Mouse (Mus musculus): ENCODE results near the gene 1700001J03Rik. TPM values are rescaled to one million over a fixed set of nuclear protein-coding genes. Genes with fewer than 3 reads are reported as not detected.
"Not testable (repeated sequence)": the region's sequence is repeated elsewhere in the genome, so short reads cannot be mapped to it uniquely, and the experiment has no call there.

The 1700001J03Rik gene
- polyA plus RNA-seq, 1 experiment: not detected

DNA sequence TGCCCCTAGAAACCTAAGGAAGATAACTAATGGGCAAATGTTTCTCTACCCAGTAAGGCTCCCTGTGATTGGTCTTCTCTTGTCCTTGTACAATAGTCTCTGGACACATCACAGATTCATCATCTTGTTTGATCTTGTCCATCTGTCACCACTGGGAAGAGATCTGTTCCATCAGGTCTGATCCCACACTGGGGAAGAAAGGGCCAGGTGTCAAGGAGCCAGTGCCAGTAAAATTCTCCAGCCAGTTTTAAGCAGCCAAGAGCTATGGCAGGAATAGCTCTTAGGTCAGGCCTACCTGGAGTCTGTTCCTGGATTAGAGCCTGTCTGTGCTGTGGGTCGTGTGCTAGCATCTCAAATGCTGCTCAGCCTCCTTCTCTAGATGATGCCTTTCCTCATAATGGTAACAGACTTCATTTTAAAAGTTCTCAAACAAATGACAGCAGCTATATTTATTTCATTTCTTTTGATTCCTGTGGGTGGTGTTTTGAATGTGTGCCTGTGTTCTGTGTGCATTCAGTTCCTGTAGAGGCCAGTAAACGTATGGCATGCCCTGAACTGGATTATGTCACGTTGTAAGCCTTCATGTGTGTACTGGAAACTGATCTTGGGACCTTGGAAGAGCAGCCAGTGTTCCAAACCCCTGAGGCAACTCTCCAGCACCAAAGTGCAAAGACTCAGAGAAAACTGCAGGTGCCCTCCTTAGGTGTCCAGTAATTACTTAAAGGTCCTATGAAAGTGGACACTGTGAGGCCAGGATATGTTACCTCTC is 5.6 kb upstream of the 1700001J03Rik start:
- TF ChIP-seq TAL1 (IDR thresholded peaks at IDR 0.05; ENCODE audit: low read length) (no peak), GATA1 (IDR thresholded peaks at IDR 0.05; ENCODE audit: low read length) (no peak)

DNA sequence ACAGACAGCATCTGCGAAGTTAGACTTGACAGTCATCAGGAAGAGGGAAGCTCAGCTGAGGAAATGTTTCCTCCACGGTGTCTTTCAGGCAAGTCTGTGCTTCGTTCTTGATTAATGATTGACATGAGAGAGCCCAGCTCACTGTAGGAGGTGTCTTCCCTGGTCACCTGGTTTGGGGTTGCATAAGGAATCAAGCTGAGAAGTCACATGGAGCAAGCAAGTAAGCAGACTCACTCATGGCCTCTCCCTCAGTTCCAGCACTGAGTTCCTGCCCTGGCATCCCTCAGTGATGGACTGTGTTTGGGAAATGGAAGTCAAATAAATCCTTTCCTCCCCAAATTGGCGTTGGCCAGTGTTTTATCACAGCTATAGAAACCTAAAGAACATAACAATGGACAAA is 5.0 kb upstream of the 1700001J03Rik start:
- Histone ChIP-seq H3K27me3 (ENCODE audit: control insufficient read depth) (no peaks in the 10 kb centered on the region), H3K36me3 (ENCODE audit: control insufficient read depth) (no peaks in the 10 kb centered on the region), H3K4me3 (replicated peaks) (no peak overlapping the region), H3K4me1 (ENCODE audit: control insufficient read depth) (no peaks in the 10 kb centered on the region), H3K9me3 (ENCODE audit: control insufficient read depth, low read length) (no peaks in the 10 kb centered on the region)
- no peak for TF ChIP-seq GATA1 (IDR thresholded peaks at IDR 0.05; ENCODE audit: low read length)
- no peak for TF ChIP-seq TAL1 (IDR thresholded peaks at IDR 0.05; ENCODE audit: low read length)

More for the DNA sequence above, 5.6 kb upstream of the 1700001J03Rik start:
- no peaks in the 10 kb centered on the region for H3K9me3 ChIP-seq (ENCODE audit: control insufficient read depth, low read length)
- H3K27me3 ChIP-seq (ENCODE audit: control insufficient read depth): no peaks in the 10 kb centered on the region
- H3K4me1 ChIP-seq (ENCODE audit: control insufficient read depth): no peaks in the 10 kb centered on the region
- no peak overlapping the region for H3K4me3 ChIP-seq (replicated peaks)
- no peaks in the 10 kb centered on the region for H3K36me3 ChIP-seq (ENCODE audit: control insufficient read depth)

DNA sequence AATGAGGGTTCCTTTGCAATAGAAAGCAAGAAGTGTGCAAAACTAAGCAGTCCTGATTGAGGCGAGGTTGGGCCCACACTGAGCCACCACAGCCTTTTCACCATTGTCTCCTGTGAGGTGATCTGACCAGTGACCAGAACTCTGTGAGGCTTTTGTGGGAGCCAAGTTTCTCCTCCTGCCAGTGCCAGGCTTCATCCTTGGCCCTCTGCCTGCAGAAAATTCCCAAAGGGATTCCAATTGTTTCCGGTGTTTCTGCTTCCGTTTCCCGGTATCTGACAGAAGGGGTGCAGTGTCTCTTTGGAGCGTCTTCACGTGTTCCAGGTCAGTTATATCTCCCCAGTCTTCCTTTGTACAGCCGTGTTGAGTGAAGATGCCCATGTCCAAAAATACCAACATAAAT is 3.6 kb upstream of the 1700001J03Rik start:
- TF ChIP-seq GATA1 (IDR thresholded peaks at IDR 0.05; ENCODE audit: low read length): no peak
- no peak for TF ChIP-seq TAL1 (IDR thresholded peaks at IDR 0.05; ENCODE audit: low read length)
- H3K36me3 ChIP-seq (ENCODE audit: control insufficient read depth): no peaks in the 10 kb centered on the region
- H3K9me3 ChIP-seq (ENCODE audit: control insufficient read depth, low read length): no peaks in the 10 kb centered on the region
- no peaks in the 10 kb centered on the region for H3K27me3 ChIP-seq (ENCODE audit: control insufficient read depth)
- H3K4me3 ChIP-seq (replicated peaks): no peak overlapping the region
- no peaks in the 10 kb centered on the region for H3K4me1 ChIP-seq (ENCODE audit: control insufficient read depth)

DNA sequence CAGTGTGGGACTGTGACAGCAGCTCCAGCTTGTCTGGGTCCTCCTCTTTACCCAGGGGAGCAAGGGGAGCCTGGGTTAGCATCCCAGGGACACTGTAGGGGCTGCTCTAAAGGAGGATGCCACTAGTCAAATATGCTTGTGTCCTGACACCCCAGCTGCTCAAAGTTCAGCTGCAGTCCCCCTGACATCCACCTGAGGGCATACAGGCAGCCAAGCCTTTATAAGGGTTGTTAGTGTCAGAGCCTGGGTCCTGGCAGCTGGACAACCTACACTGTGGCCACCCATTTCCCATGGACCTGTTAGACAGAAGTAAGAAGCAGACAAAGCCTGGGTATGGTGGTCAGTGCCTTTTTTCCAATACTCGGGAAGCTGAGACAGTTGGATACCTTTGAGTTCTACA is 3.0 kb upstream of the 1700001J03Rik start:
- Histone ChIP-seq H3K9me3 (ENCODE audit: control insufficient read depth, low read length) (no peaks in the 10 kb centered on the region), H3K27me3 (ENCODE audit: control insufficient read depth) (no peaks in the 10 kb centered on the region), H3K4me3 (replicated peaks) (no peak overlapping the region), H3K4me1 (ENCODE audit: control insufficient read depth) (no peaks in the 10 kb centered on the region), H3K36me3 (ENCODE audit: control insufficient read depth) (no peaks in the 10 kb centered on the region)
- no peak for TF ChIP-seq GATA1 (IDR thresholded peaks at IDR 0.05; ENCODE audit: low read length)
- no peak for TF ChIP-seq TAL1 (IDR thresholded peaks at IDR 0.05; ENCODE audit: low read length)

DNA sequence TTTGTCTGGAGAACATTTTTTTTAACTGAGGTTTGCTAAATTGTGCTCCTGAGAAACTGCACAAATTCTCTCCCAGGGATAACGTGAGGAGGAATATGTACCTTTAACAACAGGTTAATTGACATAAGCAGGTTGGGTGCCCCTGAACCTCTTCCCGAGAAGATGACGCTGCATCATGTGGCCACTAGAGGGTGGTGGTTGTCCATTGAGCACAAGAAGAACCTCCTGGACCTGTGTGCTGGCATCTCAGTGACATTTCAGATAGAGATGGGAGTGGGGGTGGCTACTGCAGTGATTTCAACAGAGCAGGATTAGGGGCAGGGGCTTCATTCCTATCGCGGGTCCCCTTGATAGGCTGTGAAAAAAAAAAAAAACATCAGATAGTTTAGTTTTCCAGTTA is 2.3 kb upstream of the 1700001J03Rik start:
- H3K4me1 ChIP-seq (ENCODE audit: control insufficient read depth); H3K9me3 ChIP-seq (ENCODE audit: control insufficient read depth, low read length): not testable (repeated sequence)

DNA sequence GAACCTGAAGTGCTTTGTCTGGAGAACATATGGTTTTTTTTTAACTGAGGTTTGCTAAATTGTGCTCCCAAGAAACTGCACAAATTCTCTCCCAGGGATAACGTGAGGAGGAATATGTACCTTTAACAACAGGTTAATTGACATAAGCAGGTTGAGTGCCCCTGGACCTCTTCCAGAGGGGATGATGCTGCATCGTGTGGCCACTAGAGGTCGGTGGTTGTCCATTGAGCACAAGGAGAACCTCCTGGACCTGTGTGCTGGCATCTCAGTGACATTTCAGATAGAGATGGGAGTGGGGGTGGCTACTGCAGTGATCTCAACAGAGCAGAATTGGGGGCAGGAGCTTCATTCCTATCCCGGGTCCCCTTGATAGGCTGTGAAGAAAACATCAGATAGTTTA is 12.4 kb downstream of the 1700001J03Rik start:
- not testable (repeated sequence) for H3K9me3 ChIP-seq (ENCODE audit: control insufficient read depth, low read length); H3K36me3 ChIP-seq (ENCODE audit: control insufficient read depth)

More for the DNA sequence above, 2.3 kb upstream of the 1700001J03Rik start:
- H3K27me3 ChIP-seq (ENCODE audit: control insufficient read depth); H3K36me3 ChIP-seq (ENCODE audit: control insufficient read depth); H3K4me3 ChIP-seq (replicated peaks): not testable (repeated sequence)

DNA sequence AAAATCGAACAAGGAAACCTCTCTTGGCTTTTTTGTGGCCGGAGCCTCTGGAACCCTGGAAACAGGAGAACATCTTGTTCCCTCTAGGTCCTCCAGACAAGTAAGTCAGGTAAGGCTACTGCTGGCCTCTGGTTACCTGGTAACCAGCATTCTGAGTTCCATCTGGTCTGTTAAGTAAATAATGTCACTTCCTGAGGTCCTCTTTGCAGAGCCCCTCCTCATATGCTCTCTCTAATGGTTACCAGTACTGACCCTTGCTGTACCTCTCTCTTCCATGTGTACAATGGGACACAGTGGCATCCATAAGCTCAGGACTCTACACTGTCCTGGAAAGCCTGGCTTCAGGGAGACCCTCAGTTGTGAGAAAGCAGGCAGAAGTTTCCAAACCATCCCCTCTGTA is 14.5 kb downstream of the 1700001J03Rik start, which contains the start of gene Gm6309:
TSS of gene Gm6309 (minus strand) at position 101 of the 400 bp plus-strand sequence.
- not testable (repeated sequence) for H3K36me3 ChIP-seq (ENCODE audit: control insufficient read depth); H3K4me1 ChIP-seq (ENCODE audit: control insufficient read depth); H3K4me3 ChIP-seq (replicated peaks); H3K27me3 ChIP-seq (ENCODE audit: control insufficient read depth); H3K9me3 ChIP-seq (ENCODE audit: control insufficient read depth, low read length)

More for the DNA sequence above, 12.4 kb downstream of the 1700001J03Rik start:
- not testable (repeated sequence) for H3K27me3 ChIP-seq (ENCODE audit: control insufficient read depth); H3K4me1 ChIP-seq (ENCODE audit: control insufficient read depth); H3K4me3 ChIP-seq (replicated peaks)

DNA sequence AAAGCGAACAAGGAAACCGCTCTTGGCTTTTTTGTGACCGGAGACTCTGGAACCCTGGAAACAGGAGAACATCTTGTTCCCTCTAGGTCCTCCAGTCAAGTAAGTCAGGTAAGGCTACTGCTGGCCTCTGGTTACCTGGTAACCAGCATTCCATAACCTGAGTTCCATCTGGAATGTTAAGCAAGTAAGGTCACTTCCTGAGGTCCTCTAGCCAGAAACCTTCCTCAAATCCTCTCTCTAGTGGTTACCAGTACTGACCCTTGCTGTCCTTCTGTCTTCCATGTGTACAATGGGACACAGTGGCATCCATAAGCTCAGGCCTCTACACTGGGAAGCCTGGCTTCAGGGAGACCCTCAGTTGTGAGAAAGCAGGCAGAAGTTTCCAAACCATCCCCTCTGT is 24.7 kb downstream of the 1700001J03Rik start, which contains the start of gene Gm5565:
TSS of gene Gm5565 (minus strand) at position 101 of the 400 bp plus-strand sequence.
- not testable (repeated sequence) for H3K4me1 ChIP-seq (ENCODE audit: control insufficient read depth); H3K9me3 ChIP-seq (ENCODE audit: control insufficient read depth, low read length); H3K4me3 ChIP-seq (replicated peaks); H3K36me3 ChIP-seq (ENCODE audit: control insufficient read depth); H3K27me3 ChIP-seq (ENCODE audit: control insufficient read depth)

DNA sequence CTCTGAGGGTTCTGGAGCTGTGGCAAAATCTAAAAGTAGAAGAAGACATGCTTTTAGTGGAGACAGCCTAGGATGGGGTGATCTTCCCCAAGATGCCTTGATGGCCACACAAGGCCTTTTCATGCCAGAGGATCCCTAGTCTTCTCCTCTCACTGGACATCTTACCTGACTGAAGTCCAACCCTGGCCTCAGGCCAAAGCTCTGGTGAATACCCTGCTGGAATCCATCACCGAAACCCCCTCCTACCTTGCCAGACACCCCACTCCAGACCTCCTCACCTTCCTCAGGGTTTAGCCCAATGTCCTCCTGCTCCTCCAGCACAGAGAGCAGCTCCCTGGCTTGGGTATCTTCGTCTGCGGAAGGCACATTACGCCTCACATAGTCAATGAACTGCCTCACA is 26.8 kb downstream of the 1700001J03Rik start:
- H3K27me3 ChIP-seq (ENCODE audit: control insufficient read depth); H3K4me3 ChIP-seq (replicated peaks); H3K4me1 ChIP-seq (ENCODE audit: control insufficient read depth); H3K36me3 ChIP-seq (ENCODE audit: control insufficient read depth); H3K9me3 ChIP-seq (ENCODE audit: control insufficient read depth, low read length): not testable (repeated sequence)

DNA sequence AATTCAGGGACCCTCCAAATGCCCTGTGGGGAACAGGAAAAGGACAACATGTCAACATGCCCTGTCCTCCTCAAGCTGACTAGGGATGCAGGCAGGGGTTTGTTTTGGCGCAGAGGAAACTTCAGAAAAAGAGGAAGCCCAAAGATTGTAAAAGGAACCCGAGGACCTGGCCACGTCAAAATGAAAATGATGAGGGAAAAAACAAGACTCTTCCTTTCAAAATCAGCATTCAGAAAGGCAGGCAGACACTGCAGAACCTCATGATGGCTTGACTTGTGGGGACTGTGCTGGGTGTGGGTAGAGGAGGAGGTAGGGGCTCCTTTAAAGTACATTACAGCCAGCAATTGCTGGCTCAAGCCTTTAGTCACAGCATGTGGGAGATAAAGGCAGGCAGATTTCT is 34.6 kb downstream of the 1700001J03Rik start:
- Histone ChIP-seq H3K9me3 (ENCODE audit: control insufficient read depth, low read length) (peaks cover 11% of the 10 kb centered on the region), H3K36me3 (ENCODE audit: control insufficient read depth) (no peaks in the 10 kb centered on the region), H3K4me1 (ENCODE audit: control insufficient read depth) (no peaks in the 10 kb centered on the region), H3K4me3 (replicated peaks) (no peak overlapping the region), H3K27me3 (ENCODE audit: control insufficient read depth) (no peaks in the 10 kb centered on the region)
- no peak for TF ChIP-seq GATA1 (IDR thresholded peaks at IDR 0.05; ENCODE audit: low read length)
- no peak for TF ChIP-seq TAL1 (IDR thresholded peaks at IDR 0.05; ENCODE audit: low read length)
